Mouse (Mus musculus): ENCODE measurements around the gene Olfr1022. TPM values are rescaled to one million over a fixed set of nuclear protein-coding genes. Genes with fewer than 3 reads are reported as not detected.

Olfr1022 gene
- not detected for polyA plus RNA-seq (2017; shearing (Covaris generic))

GRCm38 (mm10) chr2:85868294-85868693 lies at the start of gene Olfr1022:
Gene Olfr1022, plus strand, starts transcription at chr2:85868594.

GRCm38 (mm10) chr2:85845383-85845782 lies 23.0 kb upstream of the Olfr1022 start, which contains the start of gene Olfr1019:
Gene Olfr1019, minus strand, starts transcription at chr2:85845483.

GRCm38 (mm10) chr2:85846730-85847129 lies 21.7 kb upstream of the Olfr1022 start, which contains the start of gene Olfr1020:
Gene Olfr1020, plus strand, starts transcription at chr2:85847030.

GRCm38 (mm10) chr2:85885340-85885739 lies 16.9 kb downstream of the Olfr1022 start, which contains the start of gene Olfr1023:
Gene Olfr1023, plus strand, starts transcription at chr2:85885640.

GRCm38 (mm10) chr2:85904952-85905351 lies 36.6 kb downstream of the Olfr1022 start, which contains the start of gene Olfr1024:
Gene Olfr1024, minus strand, starts transcription at chr2:85905052.

GRCm38 (mm10) chr2:85914893-85915292 lies 46.5 kb downstream of the Olfr1022 start, which contains the start of gene Olfr1025-ps1:
Gene Olfr1025-ps1, plus strand, starts transcription at chr2:85915193.

Other genes starting within 250 kb of the Olfr1022 start
- gene Olfr1002, start 217.9 kb upstream of the Olfr1022 start, polyA plus RNA-seq (2017; shearing (Covaris generic)), result not detected
- gene Olfr154, start 204.1 kb upstream of the Olfr1022 start, polyA plus RNA-seq (2017; shearing (Covaris generic)), result not detected
- gene Olfr1006, start 189.8 kb upstream of the Olfr1022 start, polyA plus RNA-seq (2017; shearing (Covaris generic)), result under 1 TPM in 1 of 2 experiments, not detected in 1; 0.22 TPM
- gene Olfr1008, start 179.2 kb upstream of the Olfr1022 start, polyA plus RNA-seq (2017; shearing (Covaris generic)), result not detected
- not detected for gene Olfr1009, start 153.2 kb upstream of the Olfr1022 start, polyA plus RNA-seq (2017; shearing (Covaris generic))
- not detected for gene Olfr1012, start 105.8 kb upstream of the Olfr1022 start, polyA plus RNA-seq (2017; shearing (Covaris generic))
- not detected for gene Olfr1013, start 101.5 kb upstream of the Olfr1022 start, polyA plus RNA-seq (2017; shearing (Covaris generic))
- not detected for gene Olfr1014, start 95.9 kb upstream of the Olfr1022 start, polyA plus RNA-seq (2017; shearing (Covaris generic))
- under 1 TPM in 1 of 2 experiments, not detected in 1; 0.07 TPM for gene Olfr1015, start 86.6 kb upstream of the Olfr1022 start, polyA plus RNA-seq (2017; shearing (Covaris generic))
- not detected for gene Olfr1016, start 66.0 kb upstream of the Olfr1022 start, polyA plus RNA-seq (2017; shearing (Covaris generic))
- under 1 TPM in 1 of 2 experiments, not detected in 1; 0.50 TPM for gene Olfr1018, start 50.1 kb upstream of the Olfr1022 start, polyA plus RNA-seq (2017; shearing (Covaris generic))
- not detected for gene Olfr1019, start 23.1 kb upstream of the Olfr1022 start, polyA plus RNA-seq (2017; shearing (Covaris generic))
- gene Olfr1020, start 21.6 kb upstream of the Olfr1022 start, polyA plus RNA-seq (2017; shearing (Covaris generic)), result under 1 TPM in 1 of 2 experiments, not detected in 1; 0.10 TPM
- not detected for gene Olfr1023, start 17.0 kb downstream of the Olfr1022 start, polyA plus RNA-seq (2017; shearing (Covaris generic))
- gene Olfr1024, start 36.5 kb downstream of the Olfr1022 start, polyA plus RNA-seq (2017; shearing (Covaris generic)), result not detected
- under 1 TPM in 1 of 2 experiments, not detected in 1; 0.06 TPM for gene Olfr1025-ps1, start 46.6 kb downstream of the Olfr1022 start, polyA plus RNA-seq (2017; shearing (Covaris generic))
- gene Olfr1026, start 53.0 kb downstream of the Olfr1022 start, polyA plus RNA-seq (2017; shearing (Covaris generic)), result under 1 TPM in 1 of 2 experiments, not detected in 1; 0.31 TPM
- not detected for gene Olfr1028, start 81.8 kb downstream of the Olfr1022 start, polyA plus RNA-seq (2017; shearing (Covaris generic))
- under 1 TPM in 1 of 2 experiments, not detected in 1; 0.45 TPM for gene Olfr1029, start 105.3 kb downstream of the Olfr1022 start, polyA plus RNA-seq (2017; shearing (Covaris generic))
- under 1 TPM in 1 of 2 experiments, not detected in 1; 1.00 TPM for gene Olfr1030, start 110.7 kb downstream of the Olfr1022 start, polyA plus RNA-seq (2017; shearing (Covaris generic))
- gene Olfr1031, start 121.7 kb downstream of the Olfr1022 start, polyA plus RNA-seq (2017; shearing (Covaris generic)), result not detected
- gene Olfr1032, start 136.9 kb downstream of the Olfr1022 start, polyA plus RNA-seq (2017; shearing (Covaris generic)), result not detected
- 1 to 10 TPM; 1.7 to 3.3 TPM for gene Olfr1033, start 152.0 kb downstream of the Olfr1022 start, polyA plus RNA-seq (2017; shearing (Covaris generic))
- gene Olfr1034, start 177.3 kb downstream of the Olfr1022 start, polyA plus RNA-seq (2017; shearing (Covaris generic)), result under 1 TPM in 1 of 2 experiments, not detected in 1; 0.07 TPM
- not detected for gene Olfr1036, start 205.4 kb downstream of the Olfr1022 start, polyA plus RNA-seq (2017; shearing (Covaris generic))
- gene Olfr1037, start 218.8 kb downstream of the Olfr1022 start, polyA plus RNA-seq (2017; shearing (Covaris generic)), result not detected